Mouse (Mus musculus) bone marrow macrophage, adult 2 months (primary cell): ENCODE measurements around the gene Txnrd1.

ENCODE experiments used
- CTCF ChIP-seq: IDR thresholded peaks from 2 replicates; pipeline ENCODE4 v1.5.1; 2012; ENCODE audit warnings: low read depth, mild to moderate bottlenecking, low read length, moderate library complexity
- POLR2A ChIP-seq: IDR thresholded peaks from 2 replicates; pipeline ENCODE4 v1.6.1; 2012; ENCODE audit warnings: mild to moderate bottlenecking, low read depth, low read length, borderline replicate concordance

GRCm38 (mm10) chr10:82792311-82792710 lies 41.4 kb upstream of the Txnrd1 start:
- no peak for TF ChIP-seq POLR2A
- no peak for TF ChIP-seq CTCF
